21 mouse cellular contexts compared by ENCODE assay signal in genomic region chr19:44817403-44818128, GRCm38 (mm10).
A peak's percentile ranks its signal among the peaks of the same experiment; 100 is the strongest.
DNase-seq lines count a peak whose midpoint lies in the region; ATAC-seq and TF ChIP-seq lines count a peak whose summit lies in the region.
"Had no signal": no experiment of that assay in that cellular context is flagged by ENCODE, and none has a peak within 500 bp of the region (broad histone marks: within the 10 kb centered on the region; RNA-seq: fewer than 3 reads in every experiment).

No protein-coding gene starts in this region.

- peaks cover 64% of the 10 kb centered on the region for H3K4me1 ChIP-seq in hindbrain, embryonic 10.5 days (replicated peaks)
- no peaks in the 10 kb centered on the region for H3K4me1 ChIP-seq in hindbrain, postnatal 0 days (ENCODE audit: insufficient read depth, low read length)
- H3K4me1 ChIP-seq in hindbrain, embryonic 13.5 days (replicated peaks) = peaks cover 80% of the 10 kb centered on the region
- peaks cover 11% of the 10 kb centered on the region for H3K4me1 ChIP-seq in limb, embryonic 11.5 days (ENCODE audit: control insufficient read depth, insufficient read depth, low read length)
- peaks cover 63% of the 10 kb centered on the region for H3K4me1 ChIP-seq in neural tube, embryonic 15.5 days
- H3K4me1 ChIP-seq: embryonic facial prominence, embryonic 15.5 days; liver, embryonic 12.5 days had no signal

- peak; percentile 45 for DNase-seq in hindbrain, embryonic 10.5 days (ENCODE audit: low spot score)
- DNase-seq in hindbrain, postnatal 0 days (ENCODE audit: low spot score) = no peak
- peak; percentile 54 for DNase-seq in limb, embryonic 11.5 days (ENCODE audit: low spot score)
- no peak for DNase-seq in adrenal gland, adult 18-20 months (ENCODE audit: low spot score in 2 of 2)
- no peak for DNase-seq in gastrocnemius, postnatal 36 days
- DNase-seq: adrenal gland, postnatal 36 days; cerebellum, adult 9-10 months; gastrocnemius, postnatal 10 days; heart, adult 11 months; kidney, adult 11 months; kidney, postnatal 4 days; lung, adult 18-20 months; lung, postnatal 10 days; right cerebral cortex, postnatal 14 days; spleen, adult 18-20 months had no signal

- H3K4me3 ChIP-seq in hindbrain, embryonic 10.5 days = no peak overlapping the region
- no peak overlapping the region for H3K4me3 ChIP-seq in hindbrain, postnatal 0 days (ENCODE audit: low read length)
- H3K4me3 ChIP-seq in hindbrain, embryonic 13.5 days = no peak overlapping the region
- no peak overlapping the region for H3K4me3 ChIP-seq in limb, embryonic 11.5 days (ENCODE audit: low read depth, low read length)
- no peak overlapping the region for H3K4me3 ChIP-seq in neural tube, embryonic 15.5 days (replicated peaks)
- H3K4me3 ChIP-seq: embryonic facial prominence, embryonic 15.5 days; liver, embryonic 12.5 days; midbrain, embryonic 12.5 days had no signal

- H3K27ac ChIP-seq in hindbrain, embryonic 10.5 days = peak overlapping the region; percentile 53
- no peak overlapping the region for H3K27ac ChIP-seq in hindbrain, postnatal 0 days
- peak overlapping the region; percentile 69 for H3K27ac ChIP-seq in hindbrain, embryonic 13.5 days
- no peak overlapping the region for H3K27ac ChIP-seq in limb, embryonic 11.5 days (replicated peaks; ENCODE audit: low read depth, low read length)
- H3K27ac ChIP-seq in neural tube, embryonic 15.5 days (replicated peaks) = peak overlapping the region; percentile 52
- H3K27ac ChIP-seq: embryonic facial prominence, embryonic 15.5 days; liver, embryonic 12.5 days; midbrain, embryonic 12.5 days had no signal

- H3K4me2 ChIP-seq in hindbrain, postnatal 0 days (ENCODE audit: low read depth, low read length) = no peak overlapping the region
- H3K4me2 ChIP-seq in hindbrain, embryonic 13.5 days = no peak overlapping the region
- 0 out of 2 replicates have a peak overlapping the region, but pooled peaks have one; percentile 2 for H3K4me2 ChIP-seq in limb, embryonic 11.5 days (ENCODE audit: low read depth, severe bottlenecking)
- H3K4me2 ChIP-seq in neural tube, embryonic 15.5 days = no peak overlapping the region
- H3K4me2 ChIP-seq: embryonic facial prominence, embryonic 15.5 days; heart, embryonic 11.5 days; liver, embryonic 12.5 days; midbrain, embryonic 12.5 days had no signal

- peaks cover 96% of the 10 kb centered on the region for H3K27me3 ChIP-seq in hindbrain, embryonic 10.5 days (ENCODE audit: insufficient read depth, poor library complexity, severe bottlenecking)
- H3K27me3 ChIP-seq in hindbrain, postnatal 0 days (ENCODE audit: insufficient read depth, low read length) = no peaks in the 10 kb centered on the region
- H3K27me3 ChIP-seq in hindbrain, embryonic 13.5 days = peaks cover 39% of the 10 kb centered on the region
- 0 out of 2 replicates have a peak, but pooled peaks cover 2% of the 10 kb centered on the region for H3K27me3 ChIP-seq in limb, embryonic 11.5 days (ENCODE audit: control insufficient read depth, insufficient read depth, low read length)
- H3K27me3 ChIP-seq in neural tube, embryonic 15.5 days (replicated peaks) = peaks cover 5% of the 10 kb centered on the region; the same call in 1 of the 2 replicates

- no peaks in the 10 kb centered on the region for H3K36me3 ChIP-seq in hindbrain, embryonic 10.5 days
- H3K36me3 ChIP-seq in hindbrain, postnatal 0 days (ENCODE audit: insufficient read depth, low read length) = no peaks in the 10 kb centered on the region
- H3K36me3 ChIP-seq in hindbrain, embryonic 13.5 days = peaks cover 9% of the 10 kb centered on the region
- H3K36me3 ChIP-seq in limb, embryonic 11.5 days (ENCODE audit: control insufficient read depth, insufficient read depth, low read length) = no peaks in the 10 kb centered on the region; the same call in 1 of the 2 replicates
- no peaks in the 10 kb centered on the region for H3K36me3 ChIP-seq in neural tube, embryonic 15.5 days
- H3K36me3 ChIP-seq: embryonic facial prominence, embryonic 15.5 days; liver, embryonic 12.5 days; midbrain, embryonic 12.5 days had no signal

- intact Hi-C loops in gastrocnemius, postnatal 36 days (cut with DNase I) = no loop called here

- TF ChIP-seq CTCF in hindbrain, postnatal 0 days (IDR thresholded peaks at IDR 0.05; ENCODE audit: low read depth) = no peak

- H3K9me3 ChIP-seq in hindbrain, embryonic 10.5 days = no peaks in the 10 kb centered on the region
- H3K9me3 ChIP-seq in hindbrain, postnatal 0 days (ENCODE audit: low read length) = no peaks in the 10 kb centered on the region
- no peaks in the 10 kb centered on the region for H3K9me3 ChIP-seq in hindbrain, embryonic 13.5 days
- no peaks in the 10 kb centered on the region for H3K9me3 ChIP-seq in limb, embryonic 11.5 days (ENCODE audit: control insufficient read depth, low read length)
- no peaks in the 10 kb centered on the region for H3K9me3 ChIP-seq in neural tube, embryonic 15.5 days (replicated peaks)
- H3K9me3 ChIP-seq: embryonic facial prominence, embryonic 15.5 days; liver, embryonic 12.5 days; midbrain, embryonic 12.5 days had no signal

- 65% methylated on average over 14 of the region's 14 CpGs for WGBS in hindbrain, embryonic 10.5 days
- WGBS in hindbrain, postnatal 0 days = 49% methylated on average over 14 of the region's 14 CpGs
- 31% methylated on average over 14 of the region's 14 CpGs for WGBS in hindbrain, embryonic 13.5 days
- WGBS in limb, embryonic 11.5 days = 28% methylated on average over 14 of the region's 14 CpGs
- 13% methylated on average over 14 of the region's 14 CpGs for WGBS in neural tube, embryonic 15.5 days

- no peak overlapping the region for H3K9ac ChIP-seq in hindbrain, postnatal 0 days (replicated peaks; ENCODE audit: low read length)
- H3K9ac ChIP-seq in hindbrain, embryonic 13.5 days = 0 out of 2 replicates have a peak overlapping the region, but pooled peaks have one; percentile 35
- no peak overlapping the region for H3K9ac ChIP-seq in limb, embryonic 11.5 days (ENCODE audit: low read length)
- H3K9ac ChIP-seq in neural tube, embryonic 15.5 days (replicated peaks) = no peak overlapping the region
- H3K9ac ChIP-seq: embryonic facial prominence, embryonic 15.5 days; liver, embryonic 12.5 days had no signal

- ATAC-seq in hindbrain, postnatal 0 days = no peak
- ATAC-seq in hindbrain, embryonic 13.5 days (ENCODE audit: low FRiP score) = peak; percentile 27
- ATAC-seq in limb, embryonic 11.5 days (ENCODE audit: insufficient number of reproducible peaks, low FRiP score, low TSS enrichment, low read depth) = peak; percentile 36; the same call in 1 of the 2 replicates
- no peak for ATAC-seq in neural tube, embryonic 15.5 days (ENCODE audit: low FRiP score)
- ATAC-seq: liver, embryonic 12.5 days had no signal

Comparison
In these comparisons a context has a peak if more than half of its experiments do, and no peak if none do; other contexts are left out.
1. DNase-seq: peak in hindbrain, embryonic 10.5 days (single experiment) and limb, embryonic 11.5 days (single experiment); none in hindbrain, postnatal 0 days (single experiment), adrenal gland, adult 18-20 months (0 of 2) and gastrocnemius, postnatal 36 days (0 of 2).
2. H3K27ac ChIP-seq: peak in hindbrain, embryonic 10.5 days (single experiment), hindbrain, embryonic 13.5 days (single experiment) and neural tube, embryonic 15.5 days (single experiment); none in hindbrain, postnatal 0 days (single experiment) and limb, embryonic 11.5 days (single experiment).
3. ATAC-seq: peak in hindbrain, embryonic 13.5 days (single experiment) and limb, embryonic 11.5 days (single experiment); none in hindbrain, postnatal 0 days (single experiment) and neural tube, embryonic 15.5 days (single experiment).